Mouse (Mus musculus): ENCODE data around the gene Palb2. TPM values are rescaled to one million over a fixed set of nuclear protein-coding genes. Genes with fewer than 3 reads are reported as not detected.

Palb2 gene
- 10 to 100 TPM in 1 of 2 experiments, 1 to 10 TPM in 1; 4.2 to 10.3 TPM for polyA plus RNA-seq (2017; shearing (Covaris generic))

DNA sequence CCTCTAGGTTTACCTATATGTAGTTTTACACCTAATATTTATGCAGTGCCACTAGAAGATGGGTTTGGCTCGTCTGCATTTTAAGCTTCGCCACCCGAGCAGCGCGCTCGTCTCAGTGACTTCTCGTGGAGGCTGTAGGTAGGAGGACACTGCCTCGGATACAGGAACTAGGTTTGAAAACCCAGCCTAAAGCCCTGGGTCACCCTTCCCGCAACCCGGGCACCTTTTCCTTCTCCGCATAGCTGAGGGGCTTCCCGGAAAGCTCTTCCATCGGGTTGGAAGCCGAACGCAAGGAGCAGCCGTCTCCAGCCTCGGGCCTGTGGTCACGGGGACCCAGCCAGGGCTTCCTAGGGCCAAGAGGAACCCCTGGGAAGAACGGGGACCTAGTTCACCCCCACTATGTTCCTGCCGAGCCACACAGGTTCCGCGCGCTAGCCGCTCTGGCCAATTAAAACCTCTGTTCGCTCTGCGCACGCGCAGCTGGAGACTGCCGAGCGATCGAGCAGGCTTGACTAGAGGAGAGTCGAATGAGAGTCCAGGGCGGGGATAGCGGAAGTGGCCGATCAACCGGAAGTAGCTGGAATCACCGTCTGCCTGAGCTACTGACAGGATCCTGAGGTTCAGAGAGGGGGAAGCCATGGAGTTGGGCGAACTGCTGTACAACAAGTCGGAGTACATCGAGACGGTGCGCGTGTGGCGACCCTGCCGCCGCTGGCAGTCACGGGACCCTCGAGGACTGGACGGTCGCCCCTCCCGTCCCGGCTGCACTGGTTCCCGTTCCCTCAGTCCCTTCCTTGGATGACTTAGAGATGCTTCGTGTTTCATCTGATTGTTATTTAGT, at the start of gene Palb2, which contains the start of gene Dctn5:
TSS of gene Palb2 (minus strand) at position 489 of the 841 bp plus-strand sequence.
TSS of gene Dctn5 (plus strand) at position 545 of the 841 bp plus-strand sequence.

DNA sequence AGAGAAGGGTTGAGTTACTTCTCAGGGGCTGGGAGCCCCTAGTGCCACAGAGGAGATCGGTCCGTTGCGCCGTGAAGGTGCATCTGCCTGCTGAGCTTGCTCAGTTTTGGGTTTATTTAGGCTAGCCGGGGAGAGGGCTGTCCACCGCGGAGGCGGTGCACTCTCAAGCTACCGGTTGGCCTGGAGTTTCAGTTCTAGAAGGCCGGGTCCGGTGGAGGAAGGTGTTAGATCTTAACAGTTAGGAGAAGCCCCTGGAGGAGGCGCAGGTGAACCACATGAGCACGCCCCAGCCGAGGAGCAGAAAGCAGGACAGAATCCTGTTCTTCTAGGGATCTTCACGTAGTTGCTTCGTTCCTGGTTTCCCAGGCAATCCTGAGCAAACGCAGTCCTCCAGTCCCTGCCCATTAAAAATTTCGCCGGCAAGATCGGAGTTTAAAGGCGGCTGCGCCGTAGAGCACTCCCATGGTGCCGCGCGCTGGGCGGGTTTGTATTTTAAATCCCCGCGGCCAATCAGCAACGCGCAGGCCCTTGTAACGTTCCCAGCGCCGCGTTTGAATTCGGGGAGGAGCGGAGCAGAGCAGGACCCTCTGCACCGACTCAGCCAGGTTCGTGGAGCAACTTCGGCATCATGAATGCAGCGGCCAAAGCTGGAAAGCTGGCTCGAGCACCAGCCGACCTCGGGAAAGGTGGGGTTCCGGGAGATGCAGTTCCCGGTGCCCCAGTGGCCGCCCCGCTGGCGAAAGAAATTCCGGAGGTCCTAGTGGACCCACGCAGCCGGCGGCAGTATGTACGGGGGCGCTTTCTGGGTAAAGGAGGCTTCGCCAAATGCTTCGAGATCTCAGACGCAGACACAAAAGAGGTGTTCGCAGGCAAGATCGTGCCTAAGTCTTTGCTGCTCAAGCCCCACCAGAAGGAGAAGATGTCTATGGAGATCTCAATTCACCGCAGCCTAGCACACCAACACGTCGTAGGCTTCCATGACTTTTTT, 26.4 kb upstream of the Palb2 start, which contains the start of gene Plk1:
TSS of gene Plk1 (plus strand) at position 525 of the 988 bp plus-strand sequence.

DNA sequence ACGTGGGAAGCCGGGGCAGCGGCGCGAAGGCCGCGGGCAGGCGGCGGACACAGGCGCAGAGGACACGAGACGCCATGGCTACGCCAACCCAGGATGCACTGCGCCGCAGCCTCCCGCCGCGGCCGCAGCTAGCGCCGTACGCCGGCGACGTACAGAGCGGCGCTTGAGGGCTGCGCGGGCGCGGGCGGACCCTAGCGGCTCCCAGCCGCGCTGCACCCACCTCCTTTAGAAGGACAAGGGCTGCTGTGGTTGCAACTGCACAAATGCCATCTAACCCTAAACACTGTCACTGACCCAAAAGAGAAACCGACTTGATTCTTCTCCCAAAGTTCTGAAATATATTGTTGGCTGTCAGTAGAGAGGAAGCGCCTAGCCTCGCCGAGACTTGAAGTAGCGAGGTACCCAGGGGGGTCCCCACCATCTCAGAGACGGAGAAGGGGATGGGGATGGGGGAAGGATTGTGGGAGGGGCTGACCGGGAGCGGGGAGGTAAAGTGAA, 31.0 kb downstream of the Palb2 start, which contains the start of gene Ndufab1:
TSS of gene Ndufab1 (minus strand) at position 140 of the 498 bp plus-strand sequence.

DNA sequence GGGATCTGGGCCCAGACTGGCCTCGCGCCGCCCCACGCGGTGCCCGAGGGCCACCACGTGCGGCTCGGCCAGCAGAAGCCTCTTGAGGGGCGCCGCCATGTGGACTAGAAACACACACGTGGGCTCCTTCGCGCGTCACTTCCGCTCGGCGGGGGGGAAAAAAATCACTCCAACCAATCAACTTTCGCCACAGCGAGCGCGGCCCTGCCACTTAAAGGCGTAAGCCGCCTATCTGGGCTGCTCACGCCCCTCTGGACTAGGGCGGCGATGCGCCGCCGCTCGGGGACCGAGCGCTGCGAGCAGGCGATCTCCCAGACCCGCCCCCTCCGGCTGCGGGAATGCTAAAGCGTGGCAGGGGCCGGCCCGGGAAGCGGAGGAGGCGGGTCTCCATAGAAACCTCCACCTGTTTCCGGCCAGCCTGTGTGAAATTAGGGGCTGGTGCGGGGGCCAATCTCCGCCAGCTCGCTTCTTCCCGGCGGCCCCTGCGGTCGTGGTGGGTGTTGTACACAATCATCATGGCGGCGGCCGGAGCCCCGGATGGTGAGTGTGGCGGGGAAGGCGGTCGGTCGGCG, 65.8 kb downstream of the Palb2 start, which contains the start of the genes Ubfd1 and Ears2:
TSS of gene Ubfd1 (plus strand) at position 231 of the 572 bp plus-strand sequence.
TSS of gene Ears2 (minus strand) at position 319 of the 572 bp plus-strand sequence.

Other genes with a start within 250 kb of the Palb2 start
- gene Cog7, start 151.3 kb downstream of the Palb2 start, polyA plus RNA-seq (2017; shearing (Covaris generic)): 10 to 100 TPM; 11.6 to 12.3 TPM
- 1 to 10 TPM; 5.8 to 8.8 TPM for gene Gga2, start 111.8 kb downstream of the Palb2 start, polyA plus RNA-seq (2017; shearing (Covaris generic))
- 10 to 100 TPM; 29.4 to 39.1 TPM for gene Ubfd1, start 65.8 kb downstream of the Palb2 start, polyA plus RNA-seq (2017; shearing (Covaris generic))
- gene Ears2, start 65.7 kb downstream of the Palb2 start, polyA plus RNA-seq (2017; shearing (Covaris generic)): 10 to 100 TPM; 12.3 to 13.8 TPM
- 100 to 1,000 TPM; 179 to 220 TPM for gene Ndufab1, start 31.1 kb downstream of the Palb2 start, polyA plus RNA-seq (2017; shearing (Covaris generic))
- 100 to 1,000 TPM; 123 to 126 TPM for gene Dctn5, start 56 bp upstream of the Palb2 start, polyA plus RNA-seq (2017; shearing (Covaris generic))
- gene Plk1, start 26.5 kb upstream of the Palb2 start, polyA plus RNA-seq (2017; shearing (Covaris generic)): 10 to 100 TPM in 1 of 2 experiments, 1 to 10 TPM in 1; 6.6 to 13.0 TPM
- not detected for gene Ern2, start 53.2 kb upstream of the Palb2 start, polyA plus RNA-seq (2017; shearing (Covaris generic))
- gene Chp2, start 86.5 kb upstream of the Palb2 start, polyA plus RNA-seq (2017; shearing (Covaris generic)): under 1 TPM in 1 of 2 experiments, not detected in 1; 0.16 TPM
- 100 to 1,000 TPM; 119 to 132 TPM for gene Prkcb, start 155.8 kb upstream of the Palb2 start, polyA plus RNA-seq (2017; shearing (Covaris generic))